Mouse (Mus musculus) MEL (cell line): Measurements from ENCODE around the gene Pitpnc1. TPM values are rescaled to one million over a fixed set of nuclear protein-coding genes. Genes with fewer than 3 reads are reported as not detected.

Experiments used
- DNase-seq: peaks from one replicate; pipeline ENCODE4 v3.0.0; 2011; ENCODE audit warnings: low read depth, low spot score
- H3K27ac ChIP-seq: 2 replicates; pipeline ENCODE4 v1.5.1; 2012; ENCODE audit warnings: low read depth, mild to moderate bottlenecking, control low read depth, low read length, moderate library complexity; ENCODE audit not compliant: control insufficient read depth
- H3K27me3 ChIP-seq, 2 experiments: fragments of 150-350 bp in 1 of 2; sonication (generic) in 1 of 2; 2 replicates each; pipeline ENCODE4 v1.6.1; 2012; ENCODE audit warnings: low read length in 2 of 2, mild to moderate bottlenecking in 2 of 2, improper control_type of control experiment in 1 of 2, moderate library complexity in 1 of 2; ENCODE audit not compliant: insufficient read depth in 2 of 2, control insufficient read depth in 1 of 2
- H3K36me3 ChIP-seq, 2 experiments: 2 replicates each; pipeline ENCODE4 v1.6.1; 2012 to 2014; ENCODE audit warnings: low read length in 2 of 2, improper control_type of control experiment in 1 of 2, inconsistent platforms in 1 of 2, mild to moderate bottlenecking in 1 of 2; ENCODE audit not compliant: insufficient read depth in 2 of 2, control insufficient read depth in 1 of 2
- H3K4me1 ChIP-seq, 2 experiments: fragments of 150-350 bp in 1 of 2; sonication (generic) in 1 of 2; 2 replicates each; pipeline ENCODE4 v1.6.1; 2012; ENCODE audit warnings: low read length in 2 of 2, improper control_type of control experiment in 1 of 2, mild to moderate bottlenecking in 1 of 2; ENCODE audit not compliant: insufficient read depth in 2 of 2, control insufficient read depth in 1 of 2
- H3K4me3 ChIP-seq, 2 experiments: fragments of 150-350 bp in 1 of 2; sonication (generic) in 1 of 2; 2 replicates each; pipeline ENCODE4 v1.5.1; 2012; ENCODE audit warnings: low read depth in 2 of 2, low read length in 2 of 2, mild to moderate bottlenecking in 2 of 2, moderate library complexity in 2 of 2, control low read depth in 1 of 2, improper control_type of control experiment in 1 of 2; ENCODE audit not compliant: control insufficient read depth in 1 of 2, insufficient read depth in 1 of 2
- H3K79me2 ChIP-seq: 2 replicates; pipeline ENCODE4 v1.6.1; 2012; ENCODE audit warnings: mild to moderate bottlenecking, low read length, moderate library complexity; ENCODE audit not compliant: control insufficient read depth, poor library complexity, insufficient read depth
- H3K9ac ChIP-seq: 2 replicates; pipeline ENCODE4 v1.6.1; 2012; ENCODE audit warnings: low read depth, mild to moderate bottlenecking, control low read depth, low read length, moderate library complexity; ENCODE audit not compliant: control insufficient read depth, poor library complexity, severe bottlenecking
- H3K9me3 ChIP-seq: fragments of 150-350 bp; sonication (generic); replicated peaks from 2 replicates; pipeline ENCODE4 v1.6.1; 2012; ENCODE audit warnings: mild to moderate bottlenecking, low read length, improper control_type of control experiment, moderate library complexity; ENCODE audit not compliant: insufficient read depth
- CHD1 ChIP-seq: IDR thresholded peaks from 2 replicates; pipeline ENCODE4 v1.6.1; 2012; ENCODE audit warnings: low read depth, mild to moderate bottlenecking, inconsistent platforms, low read length, improper control_type of control experiment
- EP300 ChIP-seq, 2 experiments: IDR thresholded peaks; 2 replicates each; pipeline ENCODE4 v1.6.1; 2011; ENCODE audit warnings: improper control_type of control experiment in 2 of 2, low read length in 2 of 2, low read depth in 1 of 2, mild to moderate bottlenecking in 1 of 2
- GABPA ChIP-seq: IDR thresholded peaks from 2 replicates; pipeline ENCODE4 v1.6.1; 2012; ENCODE audit warnings: low read depth, mild to moderate bottlenecking, inconsistent platforms, low read length, improper control_type of control experiment, moderate library complexity
- KAT2A ChIP-seq: conservative IDR thresholded peaks from 2 replicates; pipeline ENCODE4 v1.6.1; 2012; ENCODE audit warnings: low read depth, low read length, improper control_type of control experiment, inconsistent platforms
- MAX ChIP-seq: IDR thresholded peaks from 2 replicates; pipeline ENCODE4 v1.6.1; 2011; ENCODE audit warnings: low read length, improper control_type of control experiment
- MAZ ChIP-seq: IDR thresholded peaks from 2 replicates; pipeline ENCODE4 v1.6.1; 2012; ENCODE audit warnings: low read depth, mild to moderate bottlenecking, inconsistent platforms, low read length, improper control_type of control experiment
- MYC ChIP-seq: IDR thresholded peaks from 2 replicates; pipeline ENCODE4 v1.6.1; 2011; ENCODE audit warnings: low read depth, mild to moderate bottlenecking, low read length, improper control_type of control experiment, moderate library complexity
- POLR2AphosphoS2 ChIP-seq: IDR thresholded peaks from 2 replicates; pipeline ENCODE4 v1.6.1; 2011; ENCODE audit warnings: low read length, improper control_type of control experiment
- POLR2AphosphoS5 ChIP-seq: IDR thresholded peaks from 2 replicates; pipeline ENCODE4 v1.6.1; 2012; ENCODE audit warnings: low read depth, borderline replicate concordance, mild to moderate bottlenecking, inconsistent platforms, low read length, moderate library complexity, mixed read lengths
- SIN3A ChIP-seq: IDR thresholded peaks from 2 replicates; pipeline ENCODE4 v1.6.1; 2012; ENCODE audit warnings: low read length, improper control_type of control experiment, inconsistent platforms
- TAL1 ChIP-seq: IDR thresholded peaks from 2 replicates; pipeline ENCODE4 v1.6.1; 2012; ENCODE audit warnings: mild to moderate bottlenecking, inconsistent platforms, low read length, moderate library complexity, mixed read lengths
- TBP ChIP-seq: IDR thresholded peaks from 2 replicates; pipeline ENCODE4 v1.8.0; 2011; ENCODE audit warnings: low read depth, low read length, improper control_type of control experiment
- USF2 ChIP-seq, 2 experiments: IDR thresholded peaks; 2 replicates each; pipeline ENCODE4 v1.6.1; 2011 to 2012; ENCODE audit warnings: improper control_type of control experiment in 2 of 2, low read length in 2 of 2, borderline replicate concordance in 1 of 2, inconsistent platforms in 1 of 2, low read depth in 1 of 2, mild to moderate bottlenecking in 1 of 2; ENCODE audit not compliant: insufficient read depth in 1 of 2
- ZMIZ1 ChIP-seq: IDR thresholded peaks from 2 replicates; pipeline ENCODE4 v1.6.1; 2012; ENCODE audit warnings: low read depth, mild to moderate bottlenecking, inconsistent platforms, low read length, improper control_type of control experiment, moderate library complexity
- ZNF384 ChIP-seq: IDR thresholded peaks from 2 replicates; pipeline ENCODE4 v1.6.1; 2012; ENCODE audit warnings: low read depth, mild to moderate bottlenecking, inconsistent platforms, low read length, improper control_type of control experiment
- polyA plus RNA-seq, 2 experiments: library from polyadenylated mRNA; stranded (reverse) in 1 of 2; unstranded in 1 of 2; fragments of >175 nt in 1 of 2; fragments of >200 nt in 1 of 2; gene quantifications; 2 replicates each; pipeline versions ENCODE4 v1.2.1 to v1.2.4; 2012; ENCODE audit warnings: low replicate concordance in 2 of 2, low read depth in 1 of 2; ENCODE audit not compliant: insufficient read length in 2 of 2, insufficient read depth in 1 of 2, missing spikeins in 1 of 2
- total RNA-seq: library from RNA; depleted of rRNA; stranded (reverse); fragments of 300-350 nt; gene quantifications from 2 replicates; pipeline ENCODE4 v1.2.3, GENCODE M21; 2012

The Pitpnc1 gene
- total and polyA plus RNA-seq, 3 experiments: 19.3 to 25.3 TPM; not detected in 1

- Histone ChIP-seq H3K4me1 (peaks cover 0 to 6% of the 10 kb centered on the region in 2 experiments; a peak in 1 of 4 replicates), H3K27ac (no peak overlapping the region), H3K9ac (no peak overlapping the region), H3K4me3 (no peak overlapping the region), H3K27me3 (no peaks in the 10 kb centered on the region), H3K9me3 (no peaks in the 10 kb centered on the region), H3K79me2 (no peaks in the 10 kb centered on the region), H3K36me3 (peaks cover 0 to 7% of the 10 kb centered on the region in 2 experiments; a peak in 2 of 4 replicates)
- no peak for DNase-seq
- TF ChIP-seq POLR2AphosphoS2: no peak
- no peak for TF ChIP-seq SIN3A
- TF ChIP-seq MYC: no peak
- no peak for TF ChIP-seq MAX
- TF ChIP-seq MAZ: no peak
- no peak for TF ChIP-seq POLR2AphosphoS5
Measured at GRCm38 (mm10) chr11:107195334-107195733, 275.2 kb downstream of the Pitpnc1 start.

- TF ChIP-seq TBP (no peak), GABPA (no peak), POLR2AphosphoS2 (no peak), POLR2AphosphoS5 (no peak), KAT2A (no peak), CHD1 (no peak), ZNF384 (no peak), EP300 (IDR thresholded peaks at IDR 0.05; ENCODE audit: low read depth in 1 of 2, low read length in 2 of 2) (no peak), TAL1 (no peak), USF2 (IDR thresholded peaks at IDR 0.05; ENCODE audit: borderline replicate concordance in 1 of 2, insufficient read depth in 1 of 2, low read depth in 1 of 2, low read length in 2 of 2) (no peak), ZMIZ1 (no peak)
- no peak overlapping the region for H3K27ac ChIP-seq
- H3K9ac ChIP-seq: no peak overlapping the region
- H3K27me3 ChIP-seq: no peaks in the 10 kb centered on the region
- peaks cover 0 to 3% of the 10 kb centered on the region in 2 experiments; a peak in 1 of 4 replicates for H3K4me1 ChIP-seq
- no peak for DNase-seq
- no peak overlapping the region for H3K4me3 ChIP-seq
- H3K9me3 ChIP-seq: no peaks in the 10 kb centered on the region
- peaks cover 22% of the 10 kb centered on the region for H3K79me2 ChIP-seq
- peaks cover 8 to 12% of the 10 kb centered on the region in 2 experiments for H3K36me3 ChIP-seq
Measured at GRCm38 (mm10) chr11:107190376-107190775, 280.1 kb downstream of the Pitpnc1 start.
